13 mouse cellular contexts compared by ENCODE assay signal in genomic region chr16:93028640-93029039, GRCm38 (mm10).
DNase-seq lines count a peak whose midpoint lies in the region; ATAC-seq and TF ChIP-seq lines count a peak whose summit lies in the region.
"Had no signal": no experiment of that assay in that cellular context is flagged by ENCODE, and none has a peak within 500 bp of the region (broad histone marks: within the 10 kb centered on the region; RNA-seq: fewer than 3 reads in every experiment).

No protein-coding gene starts in this region.

- peaks cover 4% of the 10 kb centered on the region; the same call in 1 of the 2 replicates for H3K4me1 ChIP-seq in liver, postnatal 0 days (ENCODE audit: insufficient read depth)
- H3K4me1 ChIP-seq: forebrain, embryonic 15.5 days had no signal

- DNase-seq in heart, adult 18-20 months = peak; percentile 27 to 67
- no peak for DNase-seq in heart, postnatal 36 days
- DNase-seq in lung, postnatal 25 days (ENCODE audit: low spot score) = peak; percentile 55
- no peak for DNase-seq in lung, postnatal 14 days
- DNase-seq in liver, postnatal 0 days = peak; percentile 56
- peak; percentile 57 to 63 for DNase-seq in spleen, postnatal 36 days (ENCODE audit: low spot score in 2 of 2)
- no peak for DNase-seq in right cerebral cortex, postnatal 4 days
- DNase-seq in left cerebral cortex, adult 18-20 months (ENCODE audit: low spot score in 2 of 2) = no peak
- DNase-seq: adrenal gland, postnatal 36 days; cerebellum, postnatal 10 days; gastrocnemius, postnatal 14 days had no signal

- no peaks in the 10 kb centered on the region for H3K9me3 ChIP-seq in liver, postnatal 0 days (ENCODE audit: low read length)
- H3K9me3 ChIP-seq: forebrain, embryonic 15.5 days had no signal

- H3K4me2 ChIP-seq in liver, postnatal 0 days (ENCODE audit: low read depth, low read length) = no peak overlapping the region
- H3K4me2 ChIP-seq: forebrain, embryonic 15.5 days had no signal

- TF ChIP-seq CTCF in liver, postnatal 0 days (IDR thresholded peaks at IDR 0.05; ENCODE audit: low read depth) = no peak

- no peaks in the 10 kb centered on the region for H3K27me3 ChIP-seq in liver, postnatal 0 days (ENCODE audit: insufficient read depth, low read length)
- H3K27me3 ChIP-seq: forebrain, embryonic 15.5 days; Patski had no signal

- TF ChIP-seq EP300 in liver, postnatal 0 days (IDR thresholded peaks at IDR 0.05; ENCODE audit: low read depth) = peak; percentile 45; the same call in 1 of the 2 replicates

- ATAC-seq in liver, postnatal 0 days = peak; percentile 44; the same call in 1 of the 2 replicates
- ATAC-seq: forebrain, embryonic 15.5 days; Patski had no signal

- H3K4me3 ChIP-seq in liver, postnatal 0 days (ENCODE audit: low read depth, low read length) = no peak overlapping the region
- H3K4me3 ChIP-seq: forebrain, embryonic 15.5 days had no signal

- intact Hi-C loops in heart, postnatal 36 days (cut with DNase I) = no loop called here

- H3K27ac ChIP-seq in liver, postnatal 0 days (ENCODE audit: low read depth) = 0 out of 2 replicates have a peak overlapping the region, but pooled peaks have one; percentile 40
- H3K27ac ChIP-seq: forebrain, embryonic 15.5 days had no signal

- no peak overlapping the region for H3K9ac ChIP-seq in liver, postnatal 0 days (replicated peaks)
- H3K9ac ChIP-seq: forebrain, embryonic 15.5 days had no signal

- WGBS in liver, postnatal 0 days (ENCODE audit: insufficient replicate concordance) = 34% methylated on average over 7 of the region's 7 CpGs

- no peaks in the 10 kb centered on the region for H3K36me3 ChIP-seq in liver, postnatal 0 days (replicated peaks; ENCODE audit: insufficient read depth, low read length)
- H3K36me3 ChIP-seq: forebrain, embryonic 15.5 days had no signal

Comparison
In these comparisons a context has a peak if more than half of its experiments do, and no peak if none do; other contexts are left out.
1. DNase-seq: peak in heart, adult 18-20 months (2 of 2), lung, postnatal 25 days (single experiment), liver, postnatal 0 days (single experiment) and spleen, postnatal 36 days (2 of 2); none in heart, postnatal 36 days (0 of 2), lung, postnatal 14 days (single experiment), right cerebral cortex, postnatal 4 days (single experiment) and left cerebral cortex, adult 18-20 months (0 of 2).